Mouse (Mus musculus): ENCODE measurements at regions not wholly inside any gene's neighbourhood (a gene's known extent, or its start where the extent isn't known, plus 50 kb on each side); places are given as distances from the start of the nearest gene placed in this dataset.

- H3K27me3 ChIP-seq (ENCODE audit: control insufficient read depth, insufficient read depth, low read length), result no peaks in the 10 kb centered on the region
- H3K27ac ChIP-seq (ENCODE audit: low read length), result no peak overlapping the region
- H3K4me3 ChIP-seq (replicated peaks; ENCODE audit: low read length), result no peak overlapping the region
- no peaks in the 10 kb centered on the region for H3K9me3 ChIP-seq (replicated peaks; ENCODE audit: control insufficient read depth, low read length)
- H3K4me2 ChIP-seq (ENCODE audit: low read depth, low read length), result no peak overlapping the region
- 0 out of 2 replicates have a peak, but pooled peaks cover 2% of the 10 kb centered on the region for H3K4me1 ChIP-seq (ENCODE audit: control insufficient read depth, insufficient read depth, low read length)
- H3K9ac ChIP-seq (ENCODE audit: low read length), result no peak overlapping the region
- no peaks in the 10 kb centered on the region for H3K36me3 ChIP-seq (ENCODE audit: control insufficient read depth, insufficient read depth, low read length)
- ATAC-seq (ENCODE audit: insufficient read depth, low FRiP score), result no peak
- 84% methylated on average over 5 of the region's 5 CpGs for WGBS
Observed at GRCm38 (mm10) chr6:93393551-93393950, 450.3 kb upstream of the Adamts9 start.

GRCm38 (mm10) chr6:93392402-93392801, 449.1 kb upstream of the Adamts9 start:
- no peaks in the 10 kb centered on the region for H3K9me3 ChIP-seq (replicated peaks; ENCODE audit: control insufficient read depth, low read length)
- H3K27ac ChIP-seq (ENCODE audit: low read length), result no peak overlapping the region
- no peak overlapping the region for H3K4me2 ChIP-seq (ENCODE audit: low read depth, low read length)
- no peak for ATAC-seq (ENCODE audit: insufficient read depth, low FRiP score)
- H3K4me1 ChIP-seq (ENCODE audit: control insufficient read depth, insufficient read depth, low read length), result 0 out of 2 replicates have a peak, but pooled peaks cover 2% of the 10 kb centered on the region
- H3K27me3 ChIP-seq (ENCODE audit: control insufficient read depth, insufficient read depth, low read length), result no peaks in the 10 kb centered on the region
- no peak overlapping the region for H3K4me3 ChIP-seq (replicated peaks; ENCODE audit: low read length)
- H3K9ac ChIP-seq (ENCODE audit: low read length), result no peak overlapping the region
- whole genome bisulfite sequencing, result 78% methylated on average over 6 of the region's 6 CpGs
- no peaks in the 10 kb centered on the region for H3K36me3 ChIP-seq (ENCODE audit: control insufficient read depth, insufficient read depth, low read length)

DNA sequence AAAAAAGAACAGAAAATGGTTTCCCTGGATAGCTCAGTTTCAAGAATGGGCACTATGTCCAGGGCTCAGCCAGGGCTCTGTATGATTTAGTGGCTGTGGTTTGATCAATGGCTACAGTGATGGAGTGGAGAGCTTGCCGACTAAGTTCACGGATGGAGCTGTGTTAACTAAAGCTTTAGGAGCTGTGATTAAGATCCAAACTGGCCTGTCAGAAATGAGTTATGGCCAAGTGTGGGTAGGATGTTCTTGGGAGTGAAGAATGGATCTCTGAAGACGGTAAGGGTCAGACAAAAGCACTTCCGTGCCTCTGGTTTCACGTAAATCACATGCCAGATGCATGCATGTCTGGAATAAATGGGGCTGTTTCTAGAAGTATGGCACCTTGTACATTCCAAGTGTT, 447.9 kb upstream of the Adamts9 start:
- H3K27me3 ChIP-seq (ENCODE audit: control insufficient read depth, insufficient read depth, low read length), result no peaks in the 10 kb centered on the region
- 46% methylated on average over 5 of the region's 5 CpGs for WGBS
- H3K36me3 ChIP-seq (ENCODE audit: control insufficient read depth, insufficient read depth, low read length), result no peaks in the 10 kb centered on the region
- H3K9me3 ChIP-seq (replicated peaks; ENCODE audit: control insufficient read depth, low read length), result no peaks in the 10 kb centered on the region
- no peak for ATAC-seq (ENCODE audit: insufficient read depth, low FRiP score)
- no peak overlapping the region for H3K4me2 ChIP-seq (ENCODE audit: low read depth, low read length)
- H3K4me3 ChIP-seq (replicated peaks; ENCODE audit: low read length), result no peak overlapping the region
- 0 out of 2 replicates have a peak, but pooled peaks cover 2% of the 10 kb centered on the region for H3K4me1 ChIP-seq (ENCODE audit: control insufficient read depth, insufficient read depth, low read length)
- H3K9ac ChIP-seq (ENCODE audit: low read length), result no peak overlapping the region
- H3K27ac ChIP-seq (ENCODE audit: low read length), result no peak overlapping the region

DNA sequence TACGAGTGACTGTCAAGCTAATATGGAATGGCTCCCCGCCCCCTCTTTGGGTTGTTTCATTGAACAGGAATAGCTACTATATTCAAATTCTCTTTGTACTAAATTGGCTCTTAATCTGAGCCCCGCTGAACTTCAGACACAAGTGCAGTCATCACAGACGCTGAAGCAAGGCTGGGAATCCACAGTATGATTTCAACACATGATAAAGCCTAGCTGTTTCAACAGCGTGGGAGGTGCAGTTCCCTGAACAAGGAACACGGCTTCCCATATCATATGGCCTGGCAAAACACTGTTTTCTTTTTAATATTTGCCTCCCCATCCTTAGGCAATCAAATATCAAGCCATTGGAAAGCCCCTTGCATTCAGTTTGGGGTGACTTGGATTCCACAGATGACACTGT, 428.0 kb upstream of the Adamts9 start:
- H3K4me2 ChIP-seq (ENCODE audit: low read depth, low read length), result no peak overlapping the region
- no peaks in the 10 kb centered on the region for H3K36me3 ChIP-seq (ENCODE audit: control insufficient read depth, insufficient read depth, low read length)
- H3K27ac ChIP-seq (ENCODE audit: low read length), result no peak overlapping the region
- no peak overlapping the region for H3K4me3 ChIP-seq (replicated peaks; ENCODE audit: low read length)
- no peak overlapping the region for H3K9ac ChIP-seq (ENCODE audit: low read length)
- no peak for ATAC-seq (ENCODE audit: insufficient read depth, low FRiP score)
- H3K4me1 ChIP-seq (ENCODE audit: control insufficient read depth, insufficient read depth, low read length), result no peaks in the 10 kb centered on the region
- H3K9me3 ChIP-seq (replicated peaks; ENCODE audit: control insufficient read depth, low read length), result no peaks in the 10 kb centered on the region
- 74% methylated on average over 6 of the region's 6 CpGs for WGBS
- H3K27me3 ChIP-seq (ENCODE audit: control insufficient read depth, insufficient read depth, low read length), result no peaks in the 10 kb centered on the region

GRCm38 (mm10) chr6:93363846-93364245, 420.6 kb upstream of the Adamts9 start:
- H3K27ac ChIP-seq (ENCODE audit: low read length), result no peak overlapping the region
- no peaks in the 10 kb centered on the region for H3K9me3 ChIP-seq (replicated peaks; ENCODE audit: control insufficient read depth, low read length)
- H3K9ac ChIP-seq (ENCODE audit: low read length), result no peak overlapping the region
- no peak for ATAC-seq (ENCODE audit: insufficient read depth, low FRiP score)
- WGBS, result 72% methylated on average over 4 of the region's 4 CpGs
- H3K4me3 ChIP-seq (replicated peaks; ENCODE audit: low read length), result no peak overlapping the region
- H3K4me1 ChIP-seq (ENCODE audit: control insufficient read depth, insufficient read depth, low read length), result no peaks in the 10 kb centered on the region
- no peaks in the 10 kb centered on the region for H3K36me3 ChIP-seq (ENCODE audit: control insufficient read depth, insufficient read depth, low read length)
- H3K4me2 ChIP-seq (ENCODE audit: low read depth, low read length), result no peak overlapping the region
- H3K27me3 ChIP-seq (ENCODE audit: control insufficient read depth, insufficient read depth, low read length), result no peaks in the 10 kb centered on the region

GRCm38 (mm10) chr6:93353353-93354125, 410.2 kb upstream of the Adamts9 start:
- no peaks in the 10 kb centered on the region for H3K27me3 ChIP-seq (ENCODE audit: control insufficient read depth, insufficient read depth, low read length)
- H3K4me2 ChIP-seq (ENCODE audit: low read depth, low read length), result no peak overlapping the region
- H3K4me3 ChIP-seq (replicated peaks; ENCODE audit: low read length), result no peak overlapping the region
- ATAC-seq (ENCODE audit: insufficient read depth, low FRiP score), result no peak
- 81% methylated on average over 12 of the region's 12 CpGs for WGBS
- H3K9ac ChIP-seq (ENCODE audit: low read length), result no peak overlapping the region
- no peaks in the 10 kb centered on the region for H3K36me3 ChIP-seq (ENCODE audit: control insufficient read depth, insufficient read depth, low read length)
- H3K4me1 ChIP-seq (ENCODE audit: control insufficient read depth, insufficient read depth, low read length), result 0 out of 2 replicates have a peak, but pooled peaks cover 3% of the 10 kb centered on the region
- no peak overlapping the region for H3K27ac ChIP-seq (ENCODE audit: low read length)
- no peaks in the 10 kb centered on the region for H3K9me3 ChIP-seq (replicated peaks; ENCODE audit: control insufficient read depth, low read length)

- no peaks in the 10 kb centered on the region for H3K9me3 ChIP-seq (replicated peaks; ENCODE audit: control insufficient read depth, low read length)
- ATAC-seq (ENCODE audit: insufficient read depth, low FRiP score), result no peak
- H3K9ac ChIP-seq (ENCODE audit: low read length), result no peak overlapping the region
- no peaks in the 10 kb centered on the region for H3K36me3 ChIP-seq (ENCODE audit: control insufficient read depth, insufficient read depth, low read length)
- 57% methylated on average over 7 of the region's 7 CpGs for WGBS
- H3K27ac ChIP-seq (ENCODE audit: low read length), result no peak overlapping the region
- no peak overlapping the region for H3K4me3 ChIP-seq (replicated peaks; ENCODE audit: low read length)
- no peaks in the 10 kb centered on the region for H3K27me3 ChIP-seq (ENCODE audit: control insufficient read depth, insufficient read depth, low read length)
- 0 out of 2 replicates have a peak, but pooled peaks cover 3% of the 10 kb centered on the region for H3K4me1 ChIP-seq (ENCODE audit: control insufficient read depth, insufficient read depth, low read length)
- H3K4me2 ChIP-seq (ENCODE audit: low read depth, low read length), result no peak overlapping the region
Observed at GRCm38 (mm10) chr6:93349936-93350700, 406.8 kb upstream of the Adamts9 start.

GRCm38 (mm10) chr6:93348141-93348540, 404.8 kb upstream of the Adamts9 start:
- no peak overlapping the region for H3K4me2 ChIP-seq (ENCODE audit: low read depth, low read length)
- no peaks in the 10 kb centered on the region for H3K9me3 ChIP-seq (replicated peaks; ENCODE audit: control insufficient read depth, low read length)
- 0 out of 2 replicates have a peak, but pooled peaks cover 3% of the 10 kb centered on the region for H3K4me1 ChIP-seq (ENCODE audit: control insufficient read depth, insufficient read depth, low read length)
- WGBS, result 80% methylated on average over 3 of the region's 3 CpGs
- no peak overlapping the region for H3K27ac ChIP-seq (ENCODE audit: low read length)
- H3K4me3 ChIP-seq (replicated peaks; ENCODE audit: low read length), result no peak overlapping the region
- no peaks in the 10 kb centered on the region for H3K27me3 ChIP-seq (ENCODE audit: control insufficient read depth, insufficient read depth, low read length)
- no peaks in the 10 kb centered on the region for H3K36me3 ChIP-seq (ENCODE audit: control insufficient read depth, insufficient read depth, low read length)
- no peak for ATAC-seq (ENCODE audit: insufficient read depth, low FRiP score)
- H3K9ac ChIP-seq (ENCODE audit: low read length), result no peak overlapping the region

DNA sequence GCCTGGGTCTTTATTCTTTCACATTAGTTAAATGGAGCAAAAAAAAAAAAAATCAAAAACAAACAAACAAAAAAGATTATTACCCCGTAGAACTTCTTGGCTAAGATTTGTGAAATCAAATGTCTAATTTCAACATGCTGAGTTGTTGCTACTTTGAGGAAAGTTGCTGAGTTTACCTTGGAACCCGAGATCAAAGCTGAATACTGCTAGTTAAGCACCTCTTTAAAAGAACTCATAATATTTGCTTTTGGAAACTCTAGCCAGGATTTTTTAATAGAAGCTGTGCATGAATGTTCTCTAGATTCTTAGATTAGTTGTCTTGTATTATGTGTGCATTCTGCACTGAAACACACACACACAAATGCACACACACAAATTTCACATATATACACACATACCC, 385.4 kb upstream of the Adamts9 start:
- Histone ChIP-seq H3K9ac (ENCODE audit: low read length) (no peak overlapping the region), H3K36me3 (ENCODE audit: control insufficient read depth, insufficient read depth, low read length) (no peaks in the 10 kb centered on the region), H3K9me3 (replicated peaks; ENCODE audit: control insufficient read depth, low read length) (no peaks in the 10 kb centered on the region), H3K4me1 (ENCODE audit: control insufficient read depth, insufficient read depth, low read length) (no peaks in the 10 kb centered on the region), H3K4me2 (ENCODE audit: low read depth, low read length) (no peak overlapping the region), H3K27ac (ENCODE audit: low read length) (no peak overlapping the region), H3K27me3 (ENCODE audit: control insufficient read depth, insufficient read depth, low read length) (no peaks in the 10 kb centered on the region), H3K4me3 (replicated peaks; ENCODE audit: low read length) (no peak overlapping the region)
- WGBS, result 60% methylated on average over 2 of the region's 2 CpGs
- no peak for ATAC-seq (ENCODE audit: insufficient read depth, low FRiP score)
